Mouse (Mus musculus) bone marrow, adult 2 months (tissue): Measurements from ENCODE around the gene Olfr30. TPM values are rescaled to one million over a fixed set of nuclear protein-coding genes. Genes with fewer than 3 reads are reported as not detected.

Experiments used
- H3K27ac ChIP-seq: fragments of 200-500 bp; 2 replicates; pipeline ENCODE4 v1.5.1; 2012; ENCODE audit warnings: low read depth, mild to moderate bottlenecking, control low read depth, inconsistent platforms, low read length; ENCODE audit not compliant: control insufficient read depth, poor library complexity, insufficient read depth
- H3K4me1 ChIP-seq: fragments of 200-500 bp; 2 replicates; pipeline ENCODE4 v1.6.1; 2011; ENCODE audit warnings: low read length; ENCODE audit not compliant: control insufficient read depth, insufficient read depth
- H3K4me3 ChIP-seq: fragments of 200-500 bp; replicated peaks from 2 replicates; pipeline ENCODE3; 2011; ENCODE audit warnings: mild to moderate bottlenecking, low read depth, low read length, control low read depth; ENCODE audit not compliant: control insufficient read depth
- CTCF ChIP-seq: fragments of 200-500 bp; IDR thresholded peaks from 2 replicates; pipeline ENCODE4 v1.5.1; 2011; ENCODE audit warnings: low read length, control low read depth; ENCODE audit not compliant: control insufficient read depth, insufficient read depth
- POLR2A ChIP-seq: fragments of 200-500 bp; IDR thresholded peaks from 2 replicates; pipeline ENCODE4 v1.6.1; 2011; ENCODE audit warnings: low read depth, mild to moderate bottlenecking, control low read depth, low read length, borderline replicate concordance; ENCODE audit not compliant: control insufficient read depth
- WGBS: fragments of 180-500 bp; shearing (Covaris S2); methylation state at CpG from one replicate; pipeline ENCODE4 v1.1.7; 2018; 5-methylcytosine and 5-hydroxymethylcytosine counted together
- polyA plus RNA-seq: library from polyadenylated mRNA; stranded (reverse); fragments of >200 nt; gene quantifications from 2 replicates; pipeline ENCODE4 v1.2.4, GENCODE M21; 2011; ENCODE audit warnings: low replicate concordance; ENCODE audit not compliant: missing spikeins, insufficient read depth, insufficient read length

Gene Olfr30
- polyA plus RNA-seq, 1 experiment = not detected

- TF ChIP-seq CTCF (no peak), POLR2A (no peak)
- no peak within 1 kb of the TSS for H3K4me3 ChIP-seq
- no peak within 1 kb of the TSS for H3K27ac ChIP-seq
- no peaks in the 10 kb centered on the region; the same call in 1 of the 2 replicates for H3K4me1 ChIP-seq
- 64% methylated on average over 3 of the region's 3 CpGs for WGBS
These were observed 29.8 kb downstream of the Olfr30 start, which contains the start of gene Gm12253 for GRCm38 (mm10) chr11:58432259-58432658. TSS of gene Gm12253 (plus strand) at chr11:58432559.

GRCm38 (mm10) chr11:58420815-58421214, 41.3 kb downstream of the Olfr30 start, which contains the start of gene 1810065E05Rik:
TSS of gene 1810065E05Rik (plus strand) at chr11:58421111.
- H3K4me1 ChIP-seq = no peaks in the 10 kb centered on the region; the same call in 1 of the 2 replicates
- H3K27ac ChIP-seq = no peak within 1 kb of the TSS
- 55% methylated on average over 1 of the region's 1 CpGs for WGBS
- no peak for TF ChIP-seq POLR2A
- no peak for TF ChIP-seq CTCF
- H3K4me3 ChIP-seq = no peak within 1 kb of the TSS

- Histone ChIP-seq H3K4me1 (no peaks in the 10 kb centered on the region; the same call in 1 of the 2 replicates), H3K27ac (no peak overlapping the region), H3K4me3 (no peak overlapping the region)
- 78% methylated on average over 3 of the region's 3 CpGs for WGBS
- TF ChIP-seq POLR2A (no peak), CTCF (no peak)
These were observed 43.7 kb downstream of the Olfr30 start for GRCm38 (mm10) chr11:58418336-58418735.

DNA sequence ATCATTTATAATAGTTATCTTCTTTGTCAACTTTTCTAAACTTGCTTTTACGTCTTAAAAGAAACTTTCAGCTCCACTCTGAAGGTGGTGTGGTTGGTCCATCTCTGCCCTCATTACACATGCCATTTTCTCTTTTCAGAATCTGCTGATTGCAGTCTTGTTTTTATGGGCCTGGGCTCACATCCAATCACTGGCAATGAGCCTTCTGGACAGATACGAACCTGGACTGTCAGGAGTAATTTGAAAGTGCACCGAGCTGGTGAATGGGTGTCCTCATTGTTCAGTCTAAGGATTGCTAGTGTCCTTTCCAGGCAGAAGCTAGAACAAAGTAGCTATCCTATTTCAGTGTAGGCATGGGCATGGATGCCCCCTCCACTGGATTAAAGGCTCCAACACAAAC, 54.0 kb downstream of the Olfr30 start:
- H3K27ac ChIP-seq = no peak overlapping the region
- TF ChIP-seq CTCF (no peak), POLR2A (no peak)
- 78% methylated on average over 3 of the region's 3 CpGs for WGBS
- H3K4me1 ChIP-seq = no peaks in the 10 kb centered on the region
- no peak overlapping the region for H3K4me3 ChIP-seq

Other genes with a start within 250 kb of the Olfr30 start
- gene 4930438A08Rik, start 187.5 kb downstream of the Olfr30 start, polyA plus RNA-seq = 5.9 and 21.1 TPM in 2 replicates
- 17.8 and 53.9 TPM in 2 replicates for gene Zfp692, start 155.2 kb downstream of the Olfr30 start, polyA plus RNA-seq
- 20.1 and 39.4 TPM in 2 replicates for gene Zfp672, start 131.9 kb downstream of the Olfr30 start, polyA plus RNA-seq
- 12.6 and 17.7 TPM in 2 replicates for gene Sh3bp5l, start 131.5 kb downstream of the Olfr30 start, polyA plus RNA-seq
- not detected in 2 replicates for gene Lypd8, start 83.2 kb downstream of the Olfr30 start, polyA plus RNA-seq
- not detected in 2 replicates for gene 1810065E05Rik, start 41.2 kb downstream of the Olfr30 start, polyA plus RNA-seq
- not detected in 2 replicates for gene Gm12253, start 29.7 kb downstream of the Olfr30 start, polyA plus RNA-seq
- not detected in 2 replicates for gene Lypd9, start 9.3 kb downstream of the Olfr30 start, polyA plus RNA-seq
- gene Olfr332, start 30.3 kb upstream of the Olfr30 start, polyA plus RNA-seq = not detected in 2 replicates
- not detected in 2 replicates for gene Olfr331, start 40.3 kb upstream of the Olfr30 start, polyA plus RNA-seq
- gene Olfr330, start 72.6 kb upstream of the Olfr30 start, polyA plus RNA-seq = not detected in 2 replicates
- gene Olfr329-ps, start 84.2 kb upstream of the Olfr30 start, polyA plus RNA-seq = not detected in 2 replicates
- not detected in 2 replicates for gene Olfr328, start 93.4 kb upstream of the Olfr30 start, polyA plus RNA-seq
- gene Olfr224, start 108.3 kb upstream of the Olfr30 start, polyA plus RNA-seq = not detected in 2 replicates
- not detected in 2 replicates for gene Olfr325, start 115.5 kb upstream of the Olfr30 start, polyA plus RNA-seq
- gene Olfr324, start 132.8 kb upstream of the Olfr30 start, polyA plus RNA-seq = not detected in 2 replicates
- not detected in 2 replicates for gene 2210407C18Rik, start 153.8 kb upstream of the Olfr30 start, polyA plus RNA-seq
- gene Olfr323, start 168.2 kb upstream of the Olfr30 start, polyA plus RNA-seq = not detected in 2 replicates
- 24.8 and 27.5 TPM in 2 replicates for gene Trim58, start 178.2 kb upstream of the Olfr30 start, polyA plus RNA-seq
- gene Olfr322, start 196.5 kb upstream of the Olfr30 start, polyA plus RNA-seq = 0.77 TPM in 1 of 2 replicates, not detected in the other
- not detected in 2 replicates for gene Olfr320, start 218.8 kb upstream of the Olfr30 start, polyA plus RNA-seq
- not detected in 2 replicates for gene Olfr319, start 236.9 kb upstream of the Olfr30 start, polyA plus RNA-seq